Mouse (Mus musculus) embryonic fibroblast, embryonic 13.5 days (primary cell): ENCODE results near the gene Fam50b. TPM values are rescaled to one million over a fixed set of nuclear protein-coding genes. Genes with fewer than 3 reads are reported as not detected.

Experiments
- H3K27ac ChIP-seq: 2 replicates; pipeline ENCODE4 v1.5.1; 2012; ENCODE audit warnings: low read length, control low read depth, inconsistent platforms; ENCODE audit not compliant: insufficient read depth
- H3K4me1 ChIP-seq: 2 replicates; pipeline ENCODE4 v1.6.1; 2011; ENCODE audit warnings: low read length; ENCODE audit not compliant: control insufficient read depth, insufficient read depth
- H3K4me3 ChIP-seq: 2 replicates; pipeline ENCODE4 v1.5.1; 2011; ENCODE audit warnings: mild to moderate bottlenecking, control low read depth, low read length; ENCODE audit not compliant: insufficient read depth
- CTCF ChIP-seq: IDR thresholded peaks from 2 replicates; pipeline ENCODE4 v1.5.1; 2011; ENCODE audit warnings: mild to moderate bottlenecking, control low read depth, low read length, moderate library complexity, borderline replicate concordance; ENCODE audit not compliant: insufficient read depth
- POLR2A ChIP-seq: IDR thresholded peaks from 2 replicates; pipeline ENCODE4 v1.6.1; 2011; ENCODE audit warnings: low read depth, mild to moderate bottlenecking, control low read depth, low read length, moderate library complexity
- polyA plus RNA-seq: library from polyadenylated mRNA; stranded (reverse); fragments of >200 nt; gene quantifications from 2 replicates; pipeline ENCODE4 v1.2.4, GENCODE M21; 2011; ENCODE audit warnings: low read depth; ENCODE audit not compliant: missing spikeins, insufficient read length

The Fam50b gene
- polyA plus RNA-seq, 1 experiment = not detected

DNA sequence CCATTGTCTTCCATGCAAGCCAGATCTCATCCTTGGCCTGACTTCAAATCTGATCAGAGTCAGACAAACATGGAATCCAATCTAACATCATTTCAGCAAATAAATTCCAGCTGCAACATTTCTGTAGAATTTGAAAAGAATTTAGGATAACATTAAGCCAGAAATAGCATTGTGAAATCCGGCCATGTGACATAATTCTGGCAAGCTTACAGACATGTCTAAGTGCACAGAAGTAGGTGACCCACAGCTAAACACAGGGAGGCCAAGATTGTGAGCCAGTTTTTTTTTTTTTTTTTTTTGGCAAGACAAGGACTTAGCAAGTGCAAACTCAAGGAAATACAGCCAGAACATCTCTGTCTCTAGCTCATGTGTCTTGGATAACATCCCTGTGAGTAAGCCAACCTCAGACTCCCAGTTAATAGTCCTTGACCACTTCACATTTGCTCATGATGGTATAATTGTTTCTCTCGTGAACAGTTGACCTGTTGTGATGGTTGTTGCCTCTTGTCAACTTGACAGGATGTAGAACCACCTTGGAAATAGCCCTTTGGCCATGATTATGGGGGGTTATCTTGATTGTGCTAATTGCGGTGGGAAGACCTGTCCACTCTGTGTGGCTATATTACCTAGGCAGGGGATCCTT, 54.6 kb downstream of the Fam50b start:
- Histone ChIP-seq H3K27ac (peak overlapping the region; percentile 81), H3K4me1 (peaks cover 30% of the 10 kb centered on the region), H3K4me3 (no peak overlapping the region)
- no peak for TF ChIP-seq CTCF
- no peak for TF ChIP-seq POLR2A

DNA sequence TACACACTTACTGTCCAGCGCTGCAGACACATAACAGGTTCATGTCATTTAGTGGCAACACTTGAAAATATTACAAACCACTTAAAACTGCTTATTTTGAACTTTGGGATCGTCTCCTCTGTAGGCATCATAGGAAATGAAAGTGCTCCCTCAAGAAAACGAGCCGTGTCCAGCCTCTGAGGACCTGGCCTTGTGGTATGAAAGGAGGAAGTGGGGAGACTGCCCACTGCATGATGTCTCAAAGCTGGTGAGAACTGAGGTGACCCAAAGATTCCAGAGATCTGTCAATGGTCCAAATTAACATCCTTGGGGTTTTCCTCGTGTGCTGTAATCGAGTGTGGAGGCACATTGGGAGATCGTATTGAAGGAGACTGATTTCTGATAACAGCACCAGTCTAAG, 58.4 kb downstream of the Fam50b start:
- Histone ChIP-seq H3K27ac (no peak overlapping the region), H3K4me3 (no peak overlapping the region), H3K4me1 (peaks cover 17% of the 10 kb centered on the region)
- TF ChIP-seq CTCF (no peak), POLR2A (no peak)

DNA sequence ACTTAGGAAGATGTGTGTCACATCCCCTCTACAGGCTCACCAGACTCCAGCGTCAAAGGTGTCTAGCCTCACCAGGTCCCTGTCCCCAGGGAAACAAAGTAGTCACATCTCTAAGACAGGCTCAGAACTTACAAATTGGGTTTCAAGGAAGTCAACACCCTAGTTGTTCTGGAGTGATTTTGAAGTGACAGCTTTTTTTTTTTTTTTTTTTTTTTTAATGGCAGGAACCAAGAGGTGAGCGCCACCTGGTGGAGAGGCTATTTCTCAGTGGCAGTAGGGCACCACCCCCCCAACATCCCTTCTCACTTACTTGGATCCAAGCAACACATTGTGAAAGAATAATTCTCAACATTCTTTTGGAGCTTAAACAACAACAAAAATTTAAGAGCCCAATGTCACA, 59.2 kb downstream of the Fam50b start:
- TF ChIP-seq POLR2A (no peak), CTCF (peak; percentile 50; the same call in 1 of the 2 replicates)
- Histone ChIP-seq H3K27ac (no peak overlapping the region), H3K4me3 (no peak overlapping the region), H3K4me1 (peaks cover 10% of the 10 kb centered on the region)

DNA sequence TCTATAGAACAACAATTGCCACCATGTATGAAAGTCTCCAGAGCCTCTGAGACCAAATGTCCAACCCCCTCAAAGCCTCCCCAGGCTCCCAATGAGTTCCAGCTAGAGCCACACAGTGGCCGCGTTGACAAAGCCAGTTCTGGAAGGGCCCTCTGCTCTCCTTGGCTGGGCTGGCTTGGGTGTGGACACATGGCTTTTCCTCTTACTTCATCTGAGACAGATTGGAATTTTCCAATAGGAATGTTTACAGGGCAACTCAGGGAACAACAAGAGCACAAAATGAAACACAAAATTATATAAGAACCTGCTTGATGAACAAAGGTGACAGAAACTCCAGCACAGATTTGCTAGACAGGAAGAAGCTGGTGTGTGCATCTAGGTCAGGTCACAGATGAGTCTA, 59.8 kb downstream of the Fam50b start:
- Histone ChIP-seq H3K27ac (no peak overlapping the region), H3K4me1 (peaks cover 8% of the 10 kb centered on the region), H3K4me3 (no peak overlapping the region)
- TF ChIP-seq CTCF (no peak), POLR2A (no peak)

Other genes starting within 250 kb of the Fam50b start
- gene Pxdc1, start 81.4 kb upstream of the Fam50b start, polyA plus RNA-seq = 22.0 and 23.0 TPM in 2 replicates
- 91.7 and 98.5 TPM in 2 replicates for gene Prpf4b, start 140.5 kb downstream of the Fam50b start, polyA plus RNA-seq
- not detected in 2 replicates for gene Fam217a, start 189.5 kb downstream of the Fam50b start, polyA plus RNA-seq
- gene 4933417A18Rik, start 189.6 kb downstream of the Fam50b start, polyA plus RNA-seq = not detected in 2 replicates
- not detected in 2 replicates for gene Eci3, start 229.0 kb downstream of the Fam50b start, polyA plus RNA-seq